Mouse (Mus musculus): ENCODE measurements at regions not wholly inside any gene's neighbourhood (a gene's known extent, or its start where the extent isn't known, plus 50 kb on each side); places are given as distances from the start of the nearest gene placed in this dataset.
"Not testable (repeated sequence)": the region's sequence is repeated elsewhere in the genome, so short reads cannot be mapped to it uniquely, and the experiment has no call there.

- 90% methylated on average over 9 of the region's 9 CpGs for WGBS
- no peak overlapping the region for H3K4me3 ChIP-seq
- no peak overlapping the region for H3K9ac ChIP-seq
- no peak for ATAC-seq (ENCODE audit: insufficient number of reproducible peaks, insufficient read depth, low FRiP score, low TSS enrichment, low read depth)
- no peak overlapping the region for H3K4me2 ChIP-seq
- H3K27ac ChIP-seq: no peak overlapping the region
- no peaks in the 10 kb centered on the region for H3K27me3 ChIP-seq
- H3K36me3 ChIP-seq: no peaks in the 10 kb centered on the region
- H3K9me3 ChIP-seq: no peaks in the 10 kb centered on the region
- no peaks in the 10 kb centered on the region for H3K4me1 ChIP-seq
Measured at GRCm38 (mm10) chr3:117265790-117266189, 94.9 kb downstream of the Plppr4 start.

DNA sequence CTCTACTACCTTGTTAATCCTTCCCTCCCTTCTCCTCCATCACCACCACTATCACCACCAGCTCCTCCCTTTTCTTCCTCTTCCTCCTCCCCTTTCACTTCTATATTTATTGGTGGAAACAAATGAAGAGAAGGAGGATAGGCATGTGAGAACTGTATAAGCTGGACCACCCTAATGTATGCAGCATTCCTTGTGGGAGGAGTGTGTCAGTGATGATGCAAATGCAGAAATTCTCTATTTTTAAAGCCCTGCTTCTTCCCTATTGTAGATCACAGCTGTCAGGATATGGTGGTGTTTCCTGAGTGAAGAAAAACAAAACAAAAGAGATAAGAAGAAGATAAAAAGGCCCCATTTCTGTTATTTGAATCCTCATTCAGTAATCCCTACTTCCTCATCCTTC is 112.8 kb downstream of the Plppr4 start:
- H3K9ac ChIP-seq: no peak overlapping the region
- no peaks in the 10 kb centered on the region for H3K36me3 ChIP-seq
- no peaks in the 10 kb centered on the region for H3K27me3 ChIP-seq
- H3K27ac ChIP-seq: no peak overlapping the region
- H3K4me2 ChIP-seq: no peak overlapping the region
- no peak for ATAC-seq (ENCODE audit: insufficient number of reproducible peaks, insufficient read depth, low FRiP score, low TSS enrichment, low read depth)
- no peak overlapping the region for H3K4me3 ChIP-seq
- no peaks in the 10 kb centered on the region for H3K9me3 ChIP-seq
- H3K4me1 ChIP-seq: no peaks in the 10 kb centered on the region

DNA sequence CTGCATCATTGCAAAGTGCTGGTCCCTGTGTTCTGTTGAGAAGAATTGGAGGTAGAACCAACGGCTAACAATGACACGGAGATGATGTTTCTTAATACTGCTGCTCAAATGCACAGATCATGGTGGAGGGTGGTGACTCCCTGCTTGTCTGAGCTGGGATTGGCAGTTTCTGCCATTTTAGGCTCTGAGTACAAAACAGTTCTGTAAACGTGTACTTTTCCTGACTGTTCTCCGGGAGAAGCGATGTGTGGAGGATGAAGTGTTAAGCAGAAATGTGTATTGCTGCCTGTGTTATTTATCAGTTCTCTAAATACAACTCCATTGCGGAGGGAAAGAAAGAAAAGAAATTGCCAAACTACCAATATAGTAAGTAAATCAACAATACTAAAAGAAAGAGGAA is 118.9 kb downstream of the Plppr4 start:
- WGBS: 88% methylated on average over 6 of the region's 6 CpGs
- no peak overlapping the region for H3K9ac ChIP-seq
- H3K36me3 ChIP-seq: no peaks in the 10 kb centered on the region
- H3K9me3 ChIP-seq: no peaks in the 10 kb centered on the region
- ATAC-seq (ENCODE audit: insufficient number of reproducible peaks, insufficient read depth, low FRiP score, low TSS enrichment, low read depth): no peak
- H3K4me3 ChIP-seq: no peak overlapping the region
- H3K4me2 ChIP-seq: no peak overlapping the region
- H3K27me3 ChIP-seq: no peaks in the 10 kb centered on the region
- no peak overlapping the region for H3K27ac ChIP-seq
- H3K4me1 ChIP-seq: no peaks in the 10 kb centered on the region

GRCm38 (mm10) chr3:117226616-117227015 is 134.1 kb downstream of the Plppr4 start:
- H3K36me3 ChIP-seq: no peaks in the 10 kb centered on the region
- ATAC-seq (ENCODE audit: insufficient number of reproducible peaks, insufficient read depth, low FRiP score, low TSS enrichment, low read depth): no peak
- H3K4me2 ChIP-seq: no peak overlapping the region
- H3K9ac ChIP-seq: no peak overlapping the region
- no peaks in the 10 kb centered on the region for H3K27me3 ChIP-seq
- H3K4me1 ChIP-seq: no peaks in the 10 kb centered on the region
- no peak overlapping the region for H3K4me3 ChIP-seq
- H3K27ac ChIP-seq: no peak overlapping the region
- 68% methylated on average over 3 of the region's 3 CpGs for WGBS
- no peaks in the 10 kb centered on the region for H3K9me3 ChIP-seq

GRCm38 (mm10) chr3:117225041-117225440 is 135.6 kb downstream of the Plppr4 start:
- Histone ChIP-seq H3K4me1 (no peaks in the 10 kb centered on the region), H3K27me3 (no peaks in the 10 kb centered on the region), H3K36me3 (no peaks in the 10 kb centered on the region), H3K9me3 (no peaks in the 10 kb centered on the region), H3K4me3 (no peak overlapping the region), H3K4me2 (no peak overlapping the region), H3K27ac (no peak overlapping the region), H3K9ac (no peak overlapping the region)
- no peak for ATAC-seq (ENCODE audit: insufficient number of reproducible peaks, insufficient read depth, low FRiP score, low TSS enrichment, low read depth)
- 85% methylated on average over 2 of the region's 2 CpGs for WGBS

DNA sequence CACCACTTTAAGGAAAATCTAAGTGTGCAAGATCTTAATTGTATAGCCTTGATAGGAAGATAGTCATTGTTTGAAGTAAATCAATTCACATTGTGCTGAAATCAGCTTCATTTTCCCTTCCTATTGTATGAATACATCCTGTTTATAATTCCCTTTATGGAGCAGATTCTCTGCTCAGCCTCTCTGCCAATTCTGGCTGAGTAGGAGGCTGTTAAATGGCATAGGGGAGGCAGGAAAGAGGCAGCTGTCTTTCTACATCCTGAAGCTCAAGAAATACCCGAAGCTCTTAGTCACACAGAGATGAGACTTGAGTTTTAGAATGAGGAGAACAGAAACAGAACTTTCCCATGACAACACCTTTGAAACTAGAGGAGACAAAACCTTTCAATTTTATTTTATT is 142.7 kb downstream of the Plppr4 start:
- Histone ChIP-seq H3K4me3 (no peak overlapping the region), H3K36me3 (no peaks in the 10 kb centered on the region), H3K9me3 (no peaks in the 10 kb centered on the region), H3K9ac (no peak overlapping the region), H3K27me3 (no peaks in the 10 kb centered on the region), H3K27ac (no peak overlapping the region), H3K4me1 (no peaks in the 10 kb centered on the region), H3K4me2 (no peak overlapping the region)
- WGBS: 72% methylated on average over 1 of the region's 1 CpGs
- no peak for ATAC-seq (ENCODE audit: insufficient number of reproducible peaks, insufficient read depth, low FRiP score, low TSS enrichment, low read depth)

DNA sequence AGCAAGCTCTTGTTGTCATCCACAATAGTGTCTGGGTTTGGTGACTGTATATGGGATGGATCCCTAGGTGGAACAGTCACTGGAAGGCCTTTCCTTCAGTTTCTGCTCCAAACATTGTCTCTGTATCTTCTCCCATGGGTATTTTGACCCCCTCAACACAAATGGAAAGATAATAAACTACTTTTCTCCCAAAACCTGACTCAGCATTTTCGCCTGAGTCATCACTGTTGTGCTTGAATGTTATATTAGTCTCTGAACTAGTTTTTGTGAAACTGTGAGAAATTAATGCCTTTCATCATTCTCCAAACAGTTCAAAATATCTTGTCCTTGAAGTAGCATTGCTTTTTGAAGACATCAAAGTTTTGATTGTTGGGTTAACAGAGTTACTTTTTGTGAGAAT is 168.8 kb downstream of the Plppr4 start:
- H3K4me3 ChIP-seq: no peak overlapping the region
- H3K4me2 ChIP-seq: no peak overlapping the region
- H3K4me1 ChIP-seq: no peaks in the 10 kb centered on the region
- no peak overlapping the region for H3K27ac ChIP-seq
- H3K9ac ChIP-seq: no peak overlapping the region
- no peaks in the 10 kb centered on the region for H3K36me3 ChIP-seq
- no peak for ATAC-seq (ENCODE audit: insufficient number of reproducible peaks, insufficient read depth, low FRiP score, low TSS enrichment, low read depth)
- H3K27me3 ChIP-seq: no peaks in the 10 kb centered on the region
- WGBS: 73% methylated on average over 1 of the region's 1 CpGs
- no peaks in the 10 kb centered on the region for H3K9me3 ChIP-seq

GRCm38 (mm10) chr3:117188782-117189500 is 171.7 kb downstream of the Plppr4 start:
- ATAC-seq (ENCODE audit: insufficient number of reproducible peaks, insufficient read depth, low FRiP score, low TSS enrichment, low read depth): no peak
- no peak overlapping the region for H3K4me3 ChIP-seq
- no peaks in the 10 kb centered on the region for H3K9me3 ChIP-seq
- H3K4me1 ChIP-seq: no peaks in the 10 kb centered on the region
- no peaks in the 10 kb centered on the region for H3K27me3 ChIP-seq
- no peaks in the 10 kb centered on the region for H3K36me3 ChIP-seq
- H3K4me2 ChIP-seq: no peak overlapping the region
- no peak overlapping the region for H3K27ac ChIP-seq
- 45% methylated on average over 3 of the region's 3 CpGs for WGBS
- H3K9ac ChIP-seq: no peak overlapping the region

GRCm38 (mm10) chr3:117183654-117184184 is 177.0 kb downstream of the Plppr4 start:
- Histone ChIP-seq H3K27ac (no peak overlapping the region), H3K27me3 (no peaks in the 10 kb centered on the region), H3K36me3 (no peaks in the 10 kb centered on the region), H3K9ac (no peak overlapping the region), H3K4me3 (no peak overlapping the region), H3K4me1 (no peaks in the 10 kb centered on the region), H3K4me2 (no peak overlapping the region), H3K9me3 (no peaks in the 10 kb centered on the region)
- no peak for ATAC-seq (ENCODE audit: insufficient number of reproducible peaks, insufficient read depth, low FRiP score, low TSS enrichment, low read depth)
- WGBS: 92% methylated on average over 4 of the region's 4 CpGs

- ATAC-seq (ENCODE audit: insufficient number of reproducible peaks, insufficient read depth, low FRiP score, low TSS enrichment, low read depth): no peak
- H3K27ac ChIP-seq: no peak overlapping the region
- H3K4me2 ChIP-seq: no peak overlapping the region
- H3K27me3 ChIP-seq: no peaks in the 10 kb centered on the region
- no peak overlapping the region for H3K9ac ChIP-seq
- H3K36me3 ChIP-seq: no peaks in the 10 kb centered on the region
- 62% methylated on average over 2 of the region's 2 CpGs for WGBS
- no peaks in the 10 kb centered on the region for H3K4me1 ChIP-seq
- no peaks in the 10 kb centered on the region for H3K9me3 ChIP-seq
- H3K4me3 ChIP-seq: no peak overlapping the region
Measured at GRCm38 (mm10) chr3:117169740-117170139, 190.9 kb downstream of the Plppr4 start.

DNA sequence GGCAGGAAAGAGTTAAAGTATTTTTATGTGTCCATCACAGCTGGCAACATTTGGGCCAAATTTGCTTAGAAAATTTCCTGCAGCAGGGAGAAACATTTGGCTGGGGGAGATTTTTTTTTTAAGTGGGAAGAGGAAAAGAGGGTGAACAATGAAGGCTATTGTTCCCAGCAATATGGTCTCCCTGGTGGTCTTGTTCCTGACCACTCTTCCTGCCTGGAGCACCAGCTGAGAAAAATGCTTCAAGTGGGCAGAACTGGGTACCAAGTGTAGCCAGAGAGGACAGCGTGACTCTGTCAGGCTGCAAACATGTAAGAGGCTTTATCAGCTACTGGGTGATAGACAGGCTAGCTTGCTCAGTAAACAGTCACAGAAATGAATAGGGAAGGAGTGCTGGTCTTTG is 194.3 kb upstream of the Palmd start:
- Histone ChIP-seq H3K4me3 (no peak overlapping the region), H3K27me3 (no peaks in the 10 kb centered on the region), H3K36me3 (no peaks in the 10 kb centered on the region), H3K27ac (no peak overlapping the region), H3K4me2 (no peak overlapping the region), H3K4me1 (peaks cover 6% of the 10 kb centered on the region), H3K9ac (no peak overlapping the region), H3K9me3 (no peaks in the 10 kb centered on the region)
- 15% methylated on average over 1 of the region's 1 CpGs for WGBS
- ATAC-seq (ENCODE audit: insufficient number of reproducible peaks, insufficient read depth, low FRiP score, low TSS enrichment, low read depth): no peak

- not testable (repeated sequence) for H3K4me2 ChIP-seq; H3K4me3 ChIP-seq; H3K27me3 ChIP-seq; H3K9ac ChIP-seq; H3K27ac ChIP-seq; H3K4me1 ChIP-seq; H3K36me3 ChIP-seq; ATAC-seq (ENCODE audit: insufficient number of reproducible peaks, insufficient read depth, low FRiP score, low TSS enrichment, low read depth); H3K9me3 ChIP-seq
- 94% methylated on average over 3 of the region's 3 CpGs for WGBS
Measured at GRCm38 (mm10) chr3:117160689-117161088, 191.9 kb upstream of the Palmd start.
